In the genomic region with DNA sequence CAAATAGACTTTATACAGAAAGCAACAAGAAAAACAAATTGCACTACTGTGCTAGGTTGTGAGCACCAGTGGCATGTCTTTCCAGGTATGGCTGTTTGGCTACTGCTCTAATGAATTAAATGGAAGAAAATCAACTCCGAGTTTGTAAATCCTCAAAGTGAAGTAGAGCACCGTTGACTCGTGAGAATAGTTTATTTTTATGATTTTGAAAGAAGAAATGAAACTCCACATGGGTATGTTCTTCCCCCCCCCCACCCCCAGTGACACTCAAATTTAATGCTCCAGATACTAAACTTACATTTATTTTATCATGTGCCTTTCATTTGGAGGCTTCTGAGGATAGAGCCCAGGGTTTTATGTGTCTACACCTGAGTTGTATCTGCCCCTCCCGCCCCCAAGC, we compare ENCODE assay signal across 16 mouse cellular contexts. TPM values are rescaled to one million over a fixed set of nuclear protein-coding genes. Genes with fewer than 3 reads are reported as not detected.
A peak's percentile ranks its signal among the peaks of the same experiment; 100 is the strongest.
DNase-seq lines count a peak whose midpoint lies in the region; TF ChIP-seq lines count a peak whose summit lies in the region.
"Had no signal": no experiment of that assay in that cellular context is flagged by ENCODE, and none has a peak within 500 bp of the region (broad histone marks: within the 10 kb centered on the region; RNA-seq: fewer than 3 reads in every experiment).

No protein-coding gene starts in this region.

- H3K27ac ChIP-seq in CH12.LX (ENCODE audit: insufficient read depth, low read depth) = no peak overlapping the region

- H3K4me3 ChIP-seq in CH12.LX (replicated peaks in 1 of 3; ENCODE audit: low read depth in 2 of 3, low read length in 2 of 3, poor library complexity in 1 of 3) = no peak overlapping the region

- H3K9ac ChIP-seq in CH12.LX (ENCODE audit: insufficient read depth, low read depth) = no peak overlapping the region

- DNase-seq in CH12.LX (ENCODE audit: extremely low read depth) = no peak
- DNase-seq in splenic B cell, adult 2 months (ENCODE audit: low read depth, low spot score) = peak; percentile 51
- no peak for DNase-seq in right cerebral cortex, postnatal 36 days (ENCODE audit: low spot score in 2 of 2)
- DNase-seq in layer of hippocampus, adult 9-11 months = no peak
- DNase-seq: adrenal gland, adult 2 months; adrenal gland, adult 8-10 months; adrenal gland, postnatal 10 days; adrenal gland, postnatal 14 days; adrenal gland, postnatal 25 days; adrenal gland, postnatal 36 days; cerebellum, adult 11 months; cerebellum, adult 11-12 months; cerebellum, adult 18-20 months; cerebellum, adult 2 months had no signal

- dilution Hi-C loops in CH12.LX (cut with MboI; ENCODE audit: extremely low pct_ligation_motif_present, extremely low pct_unique_long_range_greater_than_20kb, low sequenced_read_pairs) = no loop called here

- no peaks in the 10 kb centered on the region for H3K9me3 ChIP-seq in CH12.LX (replicated peaks; ENCODE audit: low read length)
- H3K9me3 ChIP-seq: G1E had no signal

- no peak overlapping the region for H3K4me2 ChIP-seq in CH12.LX (ENCODE audit: insufficient read depth, low read depth, poor library complexity, severe bottlenecking)

- no peaks in the 10 kb centered on the region for H3K79me2 ChIP-seq in CH12.LX (replicated peaks; ENCODE audit: control insufficient read depth, extremely low read depth, insufficient read depth, poor library complexity, severe bottlenecking)

- no peaks in the 10 kb centered on the region for H3K27me3 ChIP-seq in CH12.LX (replicated peaks)
- H3K27me3 ChIP-seq in splenic B cell, adult 2 months (ENCODE audit: control insufficient read depth, insufficient read depth, low read length, poor library complexity, severe bottlenecking) = no peaks in the 10 kb centered on the region
- H3K27me3 ChIP-seq: Patski had no signal

- TF ChIP-seq POLR2A in CH12.LX (IDR thresholded peaks at IDR 0.05; ENCODE audit: low read depth, low read length) = no peak

- no peak for TF ChIP-seq RAD21 in CH12.LX (IDR thresholded peaks at IDR 0.05; ENCODE audit: low read depth, low read length)

- no peak for TF ChIP-seq CTCF in CH12.LX (conservative IDR thresholded peaks at IDR 0.05 in 1 of 2, IDR thresholded peaks at IDR 0.05 in 1 of 2; ENCODE audit: low read depth in 2 of 2, low read length in 2 of 2)

- in situ Hi-C loops in CH12.LX (cut with MboI; ENCODE audit: low pct_ligation_motif_present, low pct_unique_long_range_greater_than_20kb, low sequenced_read_pairs) = no loop called here

- no peaks in the 10 kb centered on the region for H3K36me3 ChIP-seq in CH12.LX (replicated peaks in 1 of 2; ENCODE audit: control insufficient read depth in 1 of 2, insufficient read depth in 1 of 2, low read length in 1 of 2)
- H3K36me3 ChIP-seq in splenic B cell, adult 2 months (ENCODE audit: control insufficient read depth, insufficient read depth, low read length, poor library complexity, severe bottlenecking) = no peaks in the 10 kb centered on the region
- H3K36me3 ChIP-seq: G1E had no signal

- TF ChIP-seq EP300 in CH12.LX (IDR thresholded peaks at IDR 0.05; ENCODE audit: low read length) = no peak

- peaks cover 0 to 14% of the 10 kb centered on the region in 2 experiments; a peak in 2 of 4 replicates for H3K4me1 ChIP-seq in CH12.LX (ENCODE audit: control insufficient read depth in 1 of 2, insufficient read depth in 2 of 2)

TF ChIP-seq in CH12.LX, 34 proteins besides CTCF, POLR2A, EP300 and RAD21:
- TF ChIP-seq USF1 (IDR thresholded peaks at IDR 0.05; ENCODE audit: low read depth, low read length) (no peak), MAZ (IDR thresholded peaks at IDR 0.05; ENCODE audit: low read depth, low read length) (no peak), TBP (conservative IDR thresholded peaks at IDR 0.05; ENCODE audit: low read depth, low read length) (no peak), GABPA (IDR thresholded peaks at IDR 0.05; ENCODE audit: insufficient replicate concordance, low read depth, low read length) (no peak), IRF4 (IDR thresholded peaks at IDR 0.05; ENCODE audit: low read depth, low read length) (0 out of 2 replicates have a peak, but pooled peaks have one; percentile 17), CHD1 (IDR thresholded peaks at IDR 0.05; ENCODE audit: low read depth, low read length) (no peak), NRF1 (IDR thresholded peaks at IDR 0.05; ENCODE audit: low read depth, low read length) (no peak), SMC3 (IDR thresholded peaks at IDR 0.05; ENCODE audit: low read depth, low read length) (no peak), MAX (IDR thresholded peaks at IDR 0.05; ENCODE audit: low read length) (no peak), JUN (IDR thresholded peaks at IDR 0.05; ENCODE audit: insufficient read depth, low read depth, low read length) (no peak), MAFK (IDR thresholded peaks at IDR 0.05; ENCODE audit: insufficient replicate concordance, low read length) (no peak), BHLHE40 (IDR thresholded peaks at IDR 0.05; ENCODE audit: low read depth, low read length) (peak; percentile 54), MXI1 (IDR thresholded peaks at IDR 0.05; ENCODE audit: low read depth, low read length) (no peak), ETS1 (conservative IDR thresholded peaks at IDR 0.05; ENCODE audit: low read depth, low read length) (no peak)
TF ChIP-seq in CH12.LX: peak in this region for 2.

RNA-seq across cellular contexts. Expression of a gene that starts 46.7 kb away (rescaled TPM):
- total RNA-seq in CH12.LX (2012; rRNA removed) = 0.92 and 1.4 TPM in 2 replicates
- total RNA-seq in CH12.LX (2014; rRNA removed) = 0.47 and 0.78 TPM in 2 replicates
- polyA plus RNA-seq in CH12.LX (2012; ENCODE audit: insufficient read length, low read depth) = 0.17 and 0.26 TPM in 2 replicates
- polyA plus RNA-seq: adrenal gland, adult 2 months; G1E had no signal
